Mouse (Mus musculus) MEL (cell line): ENCODE measurements around the gene Iapp. TPM values are rescaled to one million over a fixed set of nuclear protein-coding genes. Genes with fewer than 3 reads are reported as not detected.
"Not testable (repeated sequence)": the region's sequence is repeated elsewhere in the genome, so short reads cannot be mapped to it uniquely, and the experiment has no call there.

ENCODE experiments used
- DNase-seq: peaks from one replicate; pipeline ENCODE4 v3.0.0; 2011; ENCODE audit warnings: low read depth, low spot score
- H3K27ac ChIP-seq: 2 replicates; pipeline ENCODE4 v1.5.1; 2012; ENCODE audit warnings: low read depth, mild to moderate bottlenecking, control low read depth, low read length, moderate library complexity; ENCODE audit not compliant: control insufficient read depth
- H3K27me3 ChIP-seq, 2 experiments: fragments of 150-350 bp in 1 of 2; sonication (generic) in 1 of 2; 2 replicates each; pipeline ENCODE4 v1.6.1; 2012; ENCODE audit warnings: low read length in 2 of 2, mild to moderate bottlenecking in 2 of 2, improper control_type of control experiment in 1 of 2, moderate library complexity in 1 of 2; ENCODE audit not compliant: insufficient read depth in 2 of 2, control insufficient read depth in 1 of 2
- H3K36me3 ChIP-seq, 2 experiments: 2 replicates each; pipeline ENCODE4 v1.6.1; 2012 to 2014; ENCODE audit warnings: low read length in 2 of 2, improper control_type of control experiment in 1 of 2, inconsistent platforms in 1 of 2, mild to moderate bottlenecking in 1 of 2; ENCODE audit not compliant: insufficient read depth in 2 of 2, control insufficient read depth in 1 of 2
- H3K4me1 ChIP-seq, 2 experiments: fragments of 150-350 bp in 1 of 2; sonication (generic) in 1 of 2; 2 replicates each; pipeline ENCODE4 v1.6.1; 2012; ENCODE audit warnings: low read length in 2 of 2, improper control_type of control experiment in 1 of 2, mild to moderate bottlenecking in 1 of 2; ENCODE audit not compliant: insufficient read depth in 2 of 2, control insufficient read depth in 1 of 2
- H3K4me3 ChIP-seq, 2 experiments: fragments of 150-350 bp in 1 of 2; sonication (generic) in 1 of 2; 2 replicates each; pipeline ENCODE4 v1.5.1; 2012; ENCODE audit warnings: low read depth in 2 of 2, low read length in 2 of 2, mild to moderate bottlenecking in 2 of 2, moderate library complexity in 2 of 2, control low read depth in 1 of 2, improper control_type of control experiment in 1 of 2; ENCODE audit not compliant: control insufficient read depth in 1 of 2, insufficient read depth in 1 of 2
- H3K79me2 ChIP-seq: 2 replicates; pipeline ENCODE4 v1.6.1; 2012; ENCODE audit warnings: mild to moderate bottlenecking, low read length, moderate library complexity; ENCODE audit not compliant: control insufficient read depth, poor library complexity, insufficient read depth
- H3K9ac ChIP-seq: 2 replicates; pipeline ENCODE4 v1.6.1; 2012; ENCODE audit warnings: low read depth, mild to moderate bottlenecking, control low read depth, low read length, moderate library complexity; ENCODE audit not compliant: control insufficient read depth, poor library complexity, severe bottlenecking
- H3K9me3 ChIP-seq: fragments of 150-350 bp; sonication (generic); replicated peaks from 2 replicates; pipeline ENCODE4 v1.6.1; 2012; ENCODE audit warnings: mild to moderate bottlenecking, low read length, improper control_type of control experiment, moderate library complexity; ENCODE audit not compliant: insufficient read depth
- CHD1 ChIP-seq: IDR thresholded peaks from 2 replicates; pipeline ENCODE4 v1.6.1; 2012; ENCODE audit warnings: low read depth, mild to moderate bottlenecking, inconsistent platforms, low read length, improper control_type of control experiment
- ETS1 ChIP-seq: IDR thresholded peaks from 2 replicates; pipeline ENCODE4 v1.6.1; 2012; ENCODE audit warnings: low read depth, mild to moderate bottlenecking, inconsistent platforms, low read length, improper control_type of control experiment, moderate library complexity
- ZMIZ1 ChIP-seq: IDR thresholded peaks from 2 replicates; pipeline ENCODE4 v1.6.1; 2012; ENCODE audit warnings: low read depth, mild to moderate bottlenecking, inconsistent platforms, low read length, improper control_type of control experiment, moderate library complexity
- polyA plus RNA-seq, 2 experiments: library from polyadenylated mRNA; stranded (reverse) in 1 of 2; unstranded in 1 of 2; fragments of >175 nt in 1 of 2; fragments of >200 nt in 1 of 2; gene quantifications; 2 replicates each; pipeline versions ENCODE4 v1.2.1 to v1.2.4; 2012; ENCODE audit warnings: low replicate concordance in 2 of 2, low read depth in 1 of 2; ENCODE audit not compliant: insufficient read length in 2 of 2, insufficient read depth in 1 of 2, missing spikeins in 1 of 2
- total RNA-seq: library from RNA; depleted of rRNA; stranded (reverse); fragments of 300-350 nt; gene quantifications from 2 replicates; pipeline ENCODE4 v1.2.3, GENCODE M21; 2012; rRNA removed

Gene Iapp
- total and polyA plus RNA-seq, 3 experiments = not detected

GRCm38 (mm10) chr6:142347431-142348385 lies 49.5 kb downstream of the Iapp start:
- Histone ChIP-seq H3K4me1 (peaks cover 0 to 5% of the 10 kb centered on the region in 2 experiments; a peak in 3 of 4 replicates), H3K9me3 (no peaks in the 10 kb centered on the region), H3K79me2 (no peaks in the 10 kb centered on the region; the same call in 1 of the 2 replicates), H3K27ac (no peak overlapping the region), H3K36me3 (peaks cover 0 to 8% of the 10 kb centered on the region in 2 experiments; a peak in 2 of 4 replicates)
- DNase-seq = no peak
- TF ChIP-seq CHD1 (no peak), ETS1 (no peak), ZMIZ1 (no peak)
- TF ChIP-seq, all 39 proteins: peak for 0
- no peak overlapping the region for H3K4me3 ChIP-seq
- no peak overlapping the region for H3K9ac ChIP-seq
- H3K27me3 ChIP-seq = no peaks in the 10 kb centered on the region

- not testable (repeated sequence) for H3K79me2 ChIP-seq, H3K4me1 ChIP-seq, DNase-seq, H3K27me3 ChIP-seq, H3K27ac ChIP-seq, H3K36me3 ChIP-seq, H3K9me3 ChIP-seq, H3K4me3 ChIP-seq, H3K9ac ChIP-seq
These were observed 53.9 kb downstream of the Iapp start for GRCm38 (mm10) chr6:142352099-142352498.

Other genes with a start within 250 kb of the Iapp start
- not detected in 2 replicates for gene Slco1a6, start 89.9 kb upstream of the Iapp start, total RNA-seq
- gene Slco1a6, start 89.9 kb upstream of the Iapp start, polyA plus RNA-seq = 1 to 10 TPM in 1 of 2 experiments, not detected in 1; 1.4 TPM
- gene Slco1a5, start 24.6 kb downstream of the Iapp start, total RNA-seq = 0.04 TPM in 1 of 2 replicates, not detected in the other
- not detected for gene Slco1a5, start 24.6 kb downstream of the Iapp start, polyA plus RNA-seq
- 6.7 and 7.5 TPM in 2 replicates for gene Pyroxd1, start 47.2 kb downstream of the Iapp start, total RNA-seq
- gene Pyroxd1, start 47.2 kb downstream of the Iapp start, polyA plus RNA-seq = 1 to 10 TPM in 1 of 2 experiments, not detected in 1; 6.5 TPM
- gene Recql, start 88.7 kb downstream of the Iapp start, total RNA-seq = 39.1 and 39.9 TPM in 2 replicates
- gene Recql, start 88.7 kb downstream of the Iapp start, polyA plus RNA-seq = 10 to 100 TPM in 1 of 2 experiments, not detected in 1; 48.4 TPM
- gene Golt1b, start 88.8 kb downstream of the Iapp start, total RNA-seq = 50.9 and 54.7 TPM in 2 replicates
- gene Golt1b, start 88.8 kb downstream of the Iapp start, polyA plus RNA-seq = 10 to 100 TPM in 1 of 2 experiments, not detected in 1; 45.3 TPM
- gene Spx, start 115.0 kb downstream of the Iapp start, total RNA-seq = 0.23 and 0.69 TPM in 2 replicates
- gene Spx, start 115.0 kb downstream of the Iapp start, polyA plus RNA-seq = under 1 TPM in 1 of 2 experiments, not detected in 1; 0.67 TPM
- not detected in 2 replicates for gene Gys2, start 174.7 kb downstream of the Iapp start, total RNA-seq
- gene Gys2, start 174.7 kb downstream of the Iapp start, polyA plus RNA-seq = not detected
- not detected in 2 replicates for gene Ldhb, start 209.5 kb downstream of the Iapp start, total RNA-seq
- not detected for gene Ldhb, start 209.5 kb downstream of the Iapp start, polyA plus RNA-seq